Mouse (Mus musculus) inflammation-experienced regulatory T-cells, adult 6 months (primary cell): ENCODE measurements at regions not wholly inside any gene's neighbourhood (a gene's known extent, or its start where the extent isn't known, plus 50 kb on each side); places are given as distances from the start of the nearest gene placed in this dataset.

Experiments
- ATAC-seq: one replicate; pipeline ENCODE4 v1.8.0; 2017

DNA sequence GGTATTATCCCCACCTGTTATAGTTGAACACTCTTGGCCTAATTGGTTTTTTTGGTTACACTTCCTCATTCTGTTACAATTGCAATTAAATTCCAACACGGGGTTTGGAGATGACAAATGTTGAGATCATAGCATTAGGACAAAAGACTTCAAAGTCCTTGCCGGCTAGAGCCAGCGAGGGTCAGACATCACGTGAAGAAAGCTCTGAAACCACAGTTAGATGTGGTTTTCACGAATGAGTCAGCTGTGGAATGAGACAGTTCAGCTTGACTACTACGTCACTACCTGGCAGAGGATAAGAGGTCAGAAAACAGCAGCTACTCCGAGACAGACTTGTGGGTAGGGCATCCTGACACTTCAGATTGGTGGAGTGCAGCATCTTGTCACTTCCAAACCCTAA lies 55.5 kb upstream of the Trio start:
- peak; percentile 90 for ATAC-seq

GRCm38 (mm10) chr15:28082411-28082810 lies 56.8 kb upstream of the Trio start:
- no peak for ATAC-seq

DNA sequence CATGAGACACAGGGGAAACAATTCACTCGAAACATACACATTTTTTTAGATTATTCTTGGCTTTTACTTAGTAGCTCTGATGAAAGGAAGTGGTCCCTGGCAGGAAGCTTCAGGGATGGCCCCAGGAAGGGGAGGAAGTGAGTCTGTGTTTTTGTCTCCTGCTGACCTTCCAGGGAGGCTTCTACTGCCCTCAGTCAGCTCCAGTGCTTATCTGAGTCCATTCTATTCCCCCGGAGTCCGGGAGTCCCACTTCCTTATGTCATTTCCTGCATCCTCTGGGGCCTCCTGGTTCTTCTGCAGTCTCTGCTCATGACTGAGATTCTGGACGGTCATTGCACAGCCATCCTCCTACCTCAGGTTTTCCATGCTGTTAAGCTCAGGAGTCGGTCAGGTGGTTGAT lies 80.3 kb upstream of the Trio start:
- ATAC-seq: no peak

DNA sequence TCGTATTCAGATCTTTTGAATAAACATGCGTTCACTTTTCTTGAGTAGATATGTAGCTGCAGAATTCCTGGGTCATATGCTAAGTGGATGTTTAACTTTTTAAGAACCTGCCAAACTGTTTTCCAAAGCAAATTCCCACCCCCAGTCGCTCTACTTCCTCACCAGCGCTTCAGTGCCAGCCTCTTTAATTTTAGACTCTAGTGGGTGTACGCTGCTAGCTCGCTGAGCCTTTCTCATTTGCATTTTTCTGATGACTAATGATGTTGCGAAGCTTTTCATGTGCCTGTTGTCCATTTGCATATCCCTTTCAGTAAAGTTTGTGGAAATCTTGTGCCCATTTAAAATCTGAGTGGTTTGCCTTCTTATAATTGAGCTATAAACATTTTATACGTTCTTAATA lies 84.3 kb upstream of the Trio start:
- ATAC-seq: no peak

DNA sequence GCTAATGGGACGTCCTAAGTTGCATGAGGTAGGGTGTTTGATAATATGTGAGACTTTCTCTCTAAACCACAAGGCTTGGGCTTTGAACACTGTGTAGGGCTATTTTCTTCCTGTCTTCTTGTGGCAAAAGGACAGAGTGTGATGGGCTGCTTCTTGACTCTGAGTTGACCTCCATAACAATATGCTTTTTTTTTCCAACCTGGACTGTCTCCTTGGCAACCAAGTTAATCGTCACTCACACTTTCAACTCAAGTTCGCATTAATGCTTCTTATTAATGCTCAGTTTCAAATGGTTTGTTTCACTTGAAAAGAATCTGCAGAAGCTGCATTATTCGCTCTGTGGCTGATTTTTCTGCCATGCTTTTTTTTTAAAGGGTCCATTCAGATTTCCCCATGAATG lies 87.8 kb upstream of the Trio start:
- ATAC-seq: no peak

GRCm38 (mm10) chr15:28114180-28114747 lies 88.6 kb upstream of the Trio start:
- no peak for ATAC-seq

- no peak for ATAC-seq
Measured at GRCm38 (mm10) chr15:28126846-28127245, 76.7 kb upstream of the Dnah5 start.

GRCm38 (mm10) chr15:28129536-28129935 lies 74.0 kb upstream of the Dnah5 start:
- ATAC-seq: no peak

DNA sequence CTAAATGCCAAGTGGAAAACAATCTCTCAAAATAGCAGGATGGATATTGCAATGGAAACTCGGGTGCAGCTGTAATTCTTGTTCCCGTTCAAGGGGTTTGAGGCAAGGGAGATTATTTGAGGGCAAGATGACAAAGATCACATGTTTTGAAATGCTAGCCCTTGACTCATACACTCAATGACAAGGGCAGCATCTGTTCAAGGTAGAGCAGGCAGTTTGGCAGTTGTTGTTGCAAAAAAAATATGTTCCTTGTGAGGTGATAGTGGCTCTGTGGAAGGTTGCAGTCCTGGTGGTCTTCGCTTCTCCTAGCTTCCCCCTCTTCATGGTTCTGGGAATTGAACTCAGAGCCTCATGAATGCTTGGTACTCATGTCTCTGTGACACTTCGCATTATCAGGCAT lies 72.0 kb upstream of the Dnah5 start:
- no peak for ATAC-seq

DNA sequence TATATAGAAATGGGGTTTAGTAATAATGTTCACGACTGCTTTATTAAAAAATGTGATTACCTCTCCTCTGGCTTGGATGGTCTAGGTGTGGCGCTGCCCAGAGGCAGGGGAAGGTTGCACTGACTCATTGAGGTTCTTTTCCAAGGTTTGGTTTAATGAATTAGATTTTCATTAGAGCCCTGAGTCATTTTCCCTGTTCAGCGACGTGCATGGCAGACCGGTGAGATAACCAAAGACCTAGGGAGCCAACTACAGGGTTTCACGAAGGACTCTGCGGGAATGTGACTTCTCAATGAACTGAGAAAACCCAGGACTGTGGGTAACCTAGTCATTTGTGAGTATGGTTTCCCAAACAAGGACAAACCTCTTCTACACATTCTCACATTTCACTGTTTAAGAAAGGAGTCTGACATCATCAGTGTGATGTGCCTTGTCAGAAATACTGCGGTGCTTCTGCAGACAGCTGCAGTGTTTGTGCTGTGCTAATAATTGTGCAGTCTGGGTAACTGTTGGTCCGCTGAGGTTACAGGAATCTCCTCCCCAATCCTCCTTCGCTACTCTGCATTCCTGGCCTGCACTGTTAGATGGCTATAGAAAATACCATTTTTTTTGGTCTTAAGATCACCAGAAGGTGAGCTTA lies 70.3 kb upstream of the Dnah5 start:
- ATAC-seq: no peak

- no peak for ATAC-seq
Measured at GRCm38 (mm10) chr15:28134206-28134605, 69.3 kb upstream of the Dnah5 start.

DNA sequence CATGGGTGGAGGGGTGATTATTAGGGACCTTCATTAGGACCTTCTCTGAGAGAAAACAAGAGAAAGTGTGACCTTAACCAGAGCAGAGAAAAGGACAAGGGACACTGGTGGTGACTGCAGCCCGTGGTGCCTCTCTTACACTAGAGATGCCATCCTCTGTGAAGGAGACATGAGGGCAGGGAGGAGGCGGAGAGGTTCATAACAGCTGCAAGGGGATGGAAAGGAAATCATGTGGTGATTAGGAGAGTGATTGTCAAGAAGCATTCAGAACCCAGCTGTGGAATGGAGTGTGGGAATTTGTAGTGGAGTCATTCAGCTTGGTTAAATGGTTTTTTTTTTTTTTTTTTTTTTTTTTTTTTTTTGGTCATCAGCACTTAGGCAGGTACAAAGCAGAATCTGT lies 64.7 kb upstream of the Dnah5 start:
- ATAC-seq: no peak

DNA sequence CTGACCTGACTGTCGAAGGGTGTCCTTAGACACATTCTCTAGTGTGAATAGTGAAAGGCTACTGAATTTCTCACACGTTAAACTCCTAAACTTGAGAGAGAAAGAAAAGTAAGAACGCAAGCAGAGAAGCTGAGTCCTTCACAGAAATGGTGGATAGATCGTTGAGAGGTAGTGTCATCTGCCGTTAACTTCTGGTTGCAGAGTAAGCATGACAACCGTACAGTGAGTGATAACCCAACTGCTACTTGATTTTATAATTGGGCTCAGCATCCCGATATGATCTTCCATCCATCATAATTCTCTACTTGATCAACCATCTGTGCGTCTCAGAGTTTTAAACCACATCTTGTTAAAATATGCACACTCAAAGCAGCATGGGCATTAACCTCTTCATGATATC lies 63.3 kb upstream of the Dnah5 start:
- ATAC-seq: no peak

DNA sequence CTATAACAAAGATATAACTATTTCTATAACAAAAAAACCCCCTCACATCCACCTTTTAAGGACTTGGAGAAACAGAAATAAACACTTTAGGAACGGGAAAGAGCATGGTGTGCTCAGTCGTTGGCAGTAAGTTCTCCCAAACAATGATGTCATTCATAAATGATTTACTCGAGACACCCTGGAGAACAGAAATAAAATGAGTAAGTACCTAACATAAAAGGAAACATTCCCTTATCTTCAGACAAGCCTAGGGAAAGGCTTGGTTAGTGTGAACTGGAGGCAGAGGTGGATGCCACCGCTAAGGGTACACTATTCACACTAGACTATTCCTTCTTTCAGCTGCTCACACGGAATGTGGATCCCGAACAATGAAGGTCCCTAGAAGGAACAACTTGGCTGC lies 62.2 kb upstream of the Dnah5 start:
- ATAC-seq: no peak

DNA sequence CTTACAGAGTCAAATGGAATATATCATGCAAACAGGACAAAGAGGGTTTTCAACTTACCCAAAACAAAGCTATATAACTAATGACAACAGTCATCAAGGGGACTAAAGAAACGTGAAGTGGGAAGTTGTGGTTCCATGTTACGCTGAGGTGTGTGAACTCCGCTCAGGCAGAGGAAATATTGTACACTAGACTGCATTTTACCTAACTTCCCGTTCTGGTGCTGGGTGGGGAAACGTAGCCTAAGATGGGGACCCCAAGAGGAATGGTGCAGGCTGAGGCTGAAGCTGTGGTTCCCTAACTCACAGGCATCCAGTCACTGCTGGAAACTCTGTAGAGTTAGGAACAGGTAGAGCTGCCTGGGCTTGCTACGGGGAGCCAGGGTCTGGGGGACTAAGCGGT lies 59.3 kb upstream of the Dnah5 start:
- ATAC-seq: no peak

GRCm38 (mm10) chr15:28144846-28145245 lies 58.7 kb upstream of the Dnah5 start:
- no peak for ATAC-seq

DNA sequence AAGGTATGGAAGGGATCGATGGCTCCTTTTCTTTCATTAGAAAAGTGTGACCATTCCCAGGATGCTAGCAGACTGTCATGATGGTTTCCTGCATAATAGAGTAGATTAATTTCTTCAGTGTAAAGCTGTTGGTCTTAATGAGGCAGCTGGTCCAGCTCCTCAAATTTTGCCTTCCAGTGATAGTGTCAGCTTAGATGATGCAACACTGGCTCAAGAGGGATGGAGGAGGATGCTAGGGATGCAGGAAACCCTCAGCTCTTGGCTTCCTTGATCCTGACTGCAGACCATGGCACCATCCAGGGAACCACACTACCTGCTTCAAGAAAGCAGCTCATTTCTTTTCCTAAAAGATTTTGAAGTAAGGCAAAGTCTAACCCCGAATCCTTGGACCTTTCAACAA lies 51.9 kb upstream of the Dnah5 start:
- no peak for ATAC-seq
